Mouse (Mus musculus): ENCODE measurements around the gene Hilpda.

- TF ChIP-seq CTCF (IDR thresholded peaks at IDR 0.05; ENCODE audit: control insufficient read depth, insufficient read depth, insufficient read length) = no peak
- TF ChIP-seq MAX (IDR thresholded peaks at IDR 0.05) = no peak
- no peak for TF ChIP-seq MYOG (IDR thresholded peaks at IDR 0.05; ENCODE audit: control insufficient read depth, extremely low read depth, insufficient read length)
- TF ChIP-seq CEBPB (IDR thresholded peaks at IDR 0.05; ENCODE audit: low read depth) = no peak
- TF ChIP-seq MYOD1 (IDR thresholded peaks at IDR 0.05; ENCODE audit: control insufficient read depth, insufficient read length, low read depth) = no peak
- no peak for TF ChIP-seq USF1 (IDR thresholded peaks at IDR 0.05; ENCODE audit: low read depth)
- no peak for TF ChIP-seq FOSL1 (IDR thresholded peaks at IDR 0.05; ENCODE audit: insufficient read depth, low read length, poor library complexity, severe bottlenecking)
Measured at GRCm38 (mm10) chr6:29279293-29279692, 7.0 kb downstream of the Hilpda start, which contains the start of gene Fam71f2.

Measured in C2C12 (cell line).